Mouse (Mus musculus): Measurements from ENCODE around the gene Dynlrb1.

- TF ChIP-seq CHD1 (IDR thresholded peaks at IDR 0.05; ENCODE audit: low read depth, low read length) (no peak), TBP (conservative IDR thresholded peaks at IDR 0.05; ENCODE audit: low read depth, low read length) (no peak)
These were observed 6.0 kb downstream of the Dynlrb1 start for GRCm38 (mm10) chr2:155242296-155242855.
